Mouse (Mus musculus) adrenal gland, postnatal 36 days (tissue): ENCODE data around the gene Adamts18. TPM values are rescaled to one million over a fixed set of nuclear protein-coding genes. Genes with fewer than 3 reads are reported as not detected.

Experiments used
- DNase-seq, 2 experiments: peaks; one replicate each; pipeline ENCODE4 v3.0.0; 2021; ENCODE audit warnings: mixed read lengths in 1 of 2
- total RNA-seq, 2 experiments: library from RNA; stranded (reverse); gene quantifications; 2 replicates each; pipeline ENCODE4 v1.2.3; 2021

Gene Adamts18
- total RNA-seq, 2 experiments from 2014 or later: not detected

- peak; percentile 86 to 88 for DNase-seq
These were observed 184.0 kb downstream of the Adamts18 start for GRCm38 (mm10) chr8:113664544-113664943.

GRCm38 (mm10) chr8:113660128-113660527 lies 188.4 kb downstream of the Adamts18 start:
- no peak for DNase-seq

- no peak for DNase-seq
These were observed 191.7 kb downstream of the Adamts18 start for GRCm38 (mm10) chr8:113656681-113657298.

- DNase-seq: no peak
These were observed 192.4 kb downstream of the Adamts18 start for GRCm38 (mm10) chr8:113656154-113656553.

GRCm38 (mm10) chr8:113653151-113653550 lies 195.4 kb downstream of the Adamts18 start:
- DNase-seq: no peak

GRCm38 (mm10) chr8:113652450-113652849 lies 196.1 kb downstream of the Adamts18 start:
- DNase-seq: no peak

Other genes starting within 250 kb of the Adamts18 start
- gene Mon1b, start 213.2 kb downstream of the Adamts18 start, total RNA-seq: 10 to 100 TPM; 15.9 to 20.6 TPM
- under 1 TPM in 1 of 2 experiments, not detected in 1; 0.46 TPM for gene Syce1l, start 205.5 kb downstream of the Adamts18 start, total RNA-seq